Mouse (Mus musculus): ENCODE data around the gene Aqr.

The Aqr gene

GRCm38 (mm10) chr2:114145315-114145801, 41.5 kb downstream of the Aqr start:
- in situ Hi-C loops (cut with MboI; ENCODE audit: low pct_unique_long_range_greater_than_20kb in 1 of 2, low sequenced_read_pairs in 2 of 2, unreplicated experiment in 1 of 2): no loop called here

GRCm38 (mm10) chr2:114144915-114145314, 41.9 kb downstream of the Aqr start:
- in situ Hi-C loops (cut with MboI; ENCODE audit: low pct_unique_long_range_greater_than_20kb in 1 of 2, low sequenced_read_pairs in 2 of 2, unreplicated experiment in 1 of 2): no loop called here

- in situ Hi-C loops (cut with MboI; ENCODE audit: low pct_unique_long_range_greater_than_20kb in 1 of 2, low sequenced_read_pairs in 2 of 2, unreplicated experiment in 1 of 2): no loop called here
Observed at GRCm38 (mm10) chr2:114143842-114144241, 43.0 kb downstream of the Aqr start.

DNA sequence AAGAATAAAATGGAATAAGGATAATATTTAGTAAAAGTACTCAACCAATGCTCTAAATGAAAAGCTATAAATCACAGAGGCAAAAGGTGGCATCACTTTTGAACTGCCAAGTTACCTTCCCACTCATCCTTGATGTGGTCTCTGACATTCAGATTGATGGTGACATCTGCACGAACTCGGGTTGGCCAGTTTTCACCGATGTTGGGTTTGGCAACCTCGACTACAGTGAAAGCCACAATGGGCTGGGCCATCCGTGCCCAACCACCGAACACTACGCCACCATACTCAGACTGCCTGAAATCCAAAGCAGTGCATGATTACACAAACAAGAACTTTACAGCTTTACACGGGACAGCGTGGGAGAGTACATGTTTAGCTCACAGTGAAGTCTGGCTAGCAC, 50.1 kb downstream of the Aqr start:
- in situ Hi-C loops (cut with MboI; ENCODE audit: low pct_unique_long_range_greater_than_20kb in 1 of 2, low sequenced_read_pairs in 2 of 2, unreplicated experiment in 1 of 2): no loop called here

DNA sequence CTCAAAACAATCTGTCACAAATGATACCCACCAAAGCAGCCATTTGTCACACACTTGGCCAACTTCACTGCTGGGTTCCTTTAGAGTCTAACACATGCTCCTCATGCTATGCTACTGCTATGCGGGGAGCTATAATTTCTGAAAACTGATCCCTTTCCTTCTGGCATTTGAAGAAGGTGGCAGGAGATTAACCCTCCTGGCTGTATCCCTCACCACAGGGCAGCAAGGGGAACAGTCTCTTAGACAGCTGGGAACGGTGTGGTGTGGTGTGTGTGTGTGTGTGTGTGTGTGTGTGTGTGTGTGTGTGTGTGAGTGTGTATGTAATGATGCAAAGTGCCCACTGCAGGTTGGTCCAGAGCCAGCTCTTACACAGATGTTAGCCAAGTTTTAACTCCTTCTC, 51.0 kb downstream of the Aqr start:
- in situ Hi-C loops (cut with MboI; ENCODE audit: low pct_unique_long_range_greater_than_20kb in 1 of 2, low sequenced_read_pairs in 2 of 2, unreplicated experiment in 1 of 2): no loop called here

DNA sequence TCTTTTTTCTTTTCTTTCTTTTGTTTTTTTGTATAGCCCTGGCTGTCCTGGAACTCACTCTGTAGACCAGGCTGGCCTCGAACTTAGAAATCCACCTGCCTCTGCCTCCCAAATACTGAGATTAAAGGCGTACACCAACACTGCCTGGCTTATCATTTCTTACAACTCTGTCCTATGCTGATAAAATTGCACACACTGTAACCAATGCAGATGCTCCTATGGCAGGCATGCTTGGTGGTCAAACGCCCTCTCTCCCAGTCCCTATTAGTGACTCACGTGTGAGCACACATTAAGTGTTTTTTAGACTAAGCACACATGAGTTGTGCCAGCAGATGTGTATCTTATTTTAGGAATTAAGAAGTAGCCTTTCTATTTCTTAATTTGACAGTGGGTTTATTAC, 53.5 kb downstream of the Aqr start:
- in situ Hi-C loops (cut with MboI; ENCODE audit: low pct_unique_long_range_greater_than_20kb in 1 of 2, low sequenced_read_pairs in 2 of 2, unreplicated experiment in 1 of 2): no loop called here

GRCm38 (mm10) chr2:114130657-114131056, 56.2 kb downstream of the Aqr start:
- in situ Hi-C loops (cut with MboI; ENCODE audit: low pct_unique_long_range_greater_than_20kb in 1 of 2, low sequenced_read_pairs in 2 of 2, unreplicated experiment in 1 of 2): no loop called here

DNA sequence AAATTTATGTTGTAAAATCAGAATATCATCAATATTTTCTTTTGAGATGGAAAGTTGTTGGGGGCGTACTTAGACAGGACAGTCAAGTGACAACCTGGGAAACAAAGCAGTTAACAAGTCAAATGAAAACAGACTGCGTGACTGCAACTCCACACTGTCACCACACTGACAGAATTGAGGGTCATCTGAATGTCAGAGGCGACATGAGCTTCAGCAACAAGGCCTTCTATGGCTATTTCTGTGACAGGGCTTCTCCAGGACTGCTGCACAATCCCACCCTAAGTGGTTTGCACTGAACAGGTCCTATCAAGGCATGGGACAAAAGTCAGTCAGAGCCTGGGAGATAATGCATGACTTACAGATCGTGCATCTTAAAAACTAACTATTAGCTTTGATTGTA, 63.5 kb downstream of the Aqr start:
- in situ Hi-C loops (cut with MboI; ENCODE audit: low pct_unique_long_range_greater_than_20kb in 1 of 2, low sequenced_read_pairs in 2 of 2, unreplicated experiment in 1 of 2): no loop called here

DNA sequence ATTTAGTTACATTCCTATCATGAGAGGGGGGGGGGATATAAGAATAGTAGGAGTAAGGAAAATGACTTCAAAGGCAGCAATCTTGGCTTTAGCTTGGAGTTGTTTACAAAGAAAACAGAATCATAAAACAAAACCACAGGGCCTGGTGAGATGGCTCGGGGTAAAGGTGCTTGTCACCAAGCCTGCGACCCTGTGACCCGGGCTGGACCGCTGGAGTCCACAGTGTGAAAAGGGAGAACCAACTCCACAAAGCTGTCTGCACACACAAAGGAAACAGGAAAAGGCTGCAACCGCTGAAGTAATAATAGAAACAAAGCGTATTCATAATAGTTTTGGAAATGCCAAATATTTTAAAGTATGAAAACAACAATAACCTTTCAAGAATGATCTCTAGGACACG, 67.4 kb downstream of the Aqr start:
- in situ Hi-C loops (cut with MboI; ENCODE audit: low pct_unique_long_range_greater_than_20kb in 1 of 2, low sequenced_read_pairs in 2 of 2, unreplicated experiment in 1 of 2): no loop called here

DNA sequence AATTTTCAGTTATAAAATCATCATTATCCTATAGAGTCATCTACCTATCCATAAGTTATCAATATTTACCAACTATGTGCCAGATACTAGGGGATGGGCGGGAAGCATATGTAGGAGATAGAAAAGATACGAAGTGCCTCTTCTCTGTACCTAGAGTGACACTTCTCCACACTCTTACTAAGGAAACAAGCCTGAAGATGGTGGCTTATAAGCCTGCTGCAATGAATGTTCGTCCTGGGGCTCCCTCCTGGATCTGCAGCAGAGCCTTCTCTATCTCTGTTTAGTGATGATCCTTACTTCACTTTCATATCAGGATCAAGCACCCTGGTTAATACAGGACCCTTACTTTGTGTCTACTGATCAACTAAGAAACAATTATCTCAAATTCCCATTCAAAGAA, 69.2 kb downstream of the Aqr start:
- in situ Hi-C loops (cut with MboI; ENCODE audit: low pct_unique_long_range_greater_than_20kb in 1 of 2, low sequenced_read_pairs in 2 of 2, unreplicated experiment in 1 of 2): no loop called here

- in situ Hi-C loops (cut with MboI; ENCODE audit: low pct_unique_long_range_greater_than_20kb in 1 of 2, low sequenced_read_pairs in 2 of 2, unreplicated experiment in 1 of 2): no loop called here
Observed at GRCm38 (mm10) chr2:114117235-114117634, 69.6 kb downstream of the Aqr start.

DNA sequence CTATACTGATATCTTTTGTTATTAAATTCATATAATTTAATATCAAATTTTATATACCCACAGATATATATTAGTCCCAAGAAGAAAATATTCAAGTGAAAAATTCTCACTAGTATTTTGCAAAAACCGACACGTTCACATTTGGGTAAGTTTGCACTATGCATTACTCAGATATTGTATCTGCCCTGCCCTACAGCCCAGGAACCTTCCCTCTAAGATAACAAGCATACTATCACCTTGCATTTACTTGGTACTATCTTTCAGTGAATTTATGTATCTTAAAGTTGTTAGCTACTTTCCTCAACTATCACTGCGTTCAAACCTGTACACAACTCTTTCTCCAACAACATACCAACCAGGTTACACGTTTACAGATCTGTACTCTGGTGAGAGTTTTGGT, 71.3 kb downstream of the Aqr start:
- in situ Hi-C loops (cut with MboI; ENCODE audit: low pct_unique_long_range_greater_than_20kb in 1 of 2, low sequenced_read_pairs in 2 of 2, unreplicated experiment in 1 of 2): no loop called here

DNA sequence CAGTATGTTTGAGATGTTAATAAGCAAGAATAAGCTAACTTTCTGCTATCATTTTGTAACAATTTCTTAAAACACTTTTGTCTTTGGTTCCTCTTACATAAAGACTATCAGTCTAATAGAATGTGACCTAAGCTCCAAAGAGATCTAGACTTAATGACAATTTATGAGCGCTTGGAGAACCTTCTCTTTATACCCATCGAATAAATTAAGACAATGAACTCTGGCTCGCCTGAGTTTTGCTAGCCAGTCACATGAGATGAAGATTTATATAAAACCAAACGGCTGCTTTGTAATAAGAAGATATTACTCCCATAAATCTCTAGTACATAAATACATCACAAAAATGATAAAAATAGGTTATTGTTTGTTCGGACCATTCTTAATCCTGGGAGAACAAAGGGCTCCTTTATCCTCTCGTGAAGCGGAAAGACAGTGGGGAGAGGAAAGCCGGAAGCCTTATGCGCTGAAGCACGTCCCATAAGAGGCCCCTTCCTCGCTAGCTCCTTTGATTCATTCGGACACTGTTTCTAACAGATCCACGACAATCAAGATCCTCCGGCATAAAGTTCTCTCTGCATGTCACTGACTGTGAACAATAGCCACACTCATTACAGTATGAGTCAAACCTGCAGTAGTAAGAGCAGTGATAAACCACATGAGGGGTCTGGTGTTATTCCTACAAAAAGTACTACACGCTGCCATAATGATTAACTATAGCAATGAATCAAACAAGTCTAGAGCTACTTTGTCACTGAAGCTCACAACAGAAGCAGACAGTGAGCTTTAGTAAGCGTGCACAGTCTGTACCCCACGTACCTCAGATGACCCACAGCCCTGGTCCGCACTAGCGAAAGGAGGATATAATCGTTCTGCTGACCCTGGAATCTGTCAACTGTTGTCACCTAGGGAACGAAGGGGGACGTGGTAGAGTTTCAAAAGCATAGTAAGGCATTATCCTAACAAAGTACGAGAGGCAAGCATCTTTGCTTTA, 79.2 kb downstream of the Aqr start:
- in situ Hi-C loops (cut with MboI; ENCODE audit: low pct_unique_long_range_greater_than_20kb in 1 of 2, low sequenced_read_pairs in 2 of 2, unreplicated experiment in 1 of 2): loop anchor here in 1 of 2 experiments (10.0 kb wide), 1 partner anchor 263 kb away; the partner anchor contains the start of gene Arhgap11a

DNA sequence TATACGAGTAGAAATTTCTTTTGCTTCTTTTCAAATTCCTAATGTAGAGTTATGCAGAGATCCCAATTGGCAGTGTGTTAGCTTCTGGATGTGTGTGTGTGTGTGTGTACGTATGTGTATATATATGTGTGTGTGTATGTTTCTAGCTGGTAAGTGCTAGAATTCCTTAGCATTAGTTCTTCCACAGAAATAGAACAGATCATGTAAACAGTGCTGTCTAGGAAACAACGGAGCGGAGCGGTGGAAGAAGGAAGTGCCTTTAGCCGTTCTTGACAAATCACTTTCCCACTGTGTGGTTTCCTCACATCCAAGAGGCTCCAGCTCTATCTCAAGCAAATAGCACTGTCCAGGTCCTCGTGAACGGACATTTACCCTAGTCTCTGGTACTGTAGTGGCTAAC, 80.4 kb downstream of the Aqr start:
- in situ Hi-C loops (cut with MboI; ENCODE audit: low pct_unique_long_range_greater_than_20kb in 1 of 2, low sequenced_read_pairs in 2 of 2, unreplicated experiment in 1 of 2): loop anchor here in 1 of 2 experiments (10.0 kb wide), 1 partner anchor 262 kb away; the partner anchor contains the start of gene Arhgap11a

GRCm38 (mm10) chr2:114102471-114102870, 84.4 kb downstream of the Aqr start:
- in situ Hi-C loops (cut with MboI; ENCODE audit: low pct_unique_long_range_greater_than_20kb in 1 of 2, low sequenced_read_pairs in 2 of 2, unreplicated experiment in 1 of 2): loop anchor here in 1 of 2 experiments (10.0 kb wide), 1 partner anchor 258 kb away; the partner anchor contains the start of gene Arhgap11a

GRCm38 (mm10) chr2:114100834-114101233, 86.0 kb downstream of the Aqr start:
- in situ Hi-C loops (cut with MboI; ENCODE audit: low pct_unique_long_range_greater_than_20kb in 1 of 2, low sequenced_read_pairs in 2 of 2, unreplicated experiment in 1 of 2): loop anchor here in 1 of 2 experiments (10.0 kb wide), 1 partner anchor 256 kb away; the partner anchor contains the start of gene Arhgap11a

DNA sequence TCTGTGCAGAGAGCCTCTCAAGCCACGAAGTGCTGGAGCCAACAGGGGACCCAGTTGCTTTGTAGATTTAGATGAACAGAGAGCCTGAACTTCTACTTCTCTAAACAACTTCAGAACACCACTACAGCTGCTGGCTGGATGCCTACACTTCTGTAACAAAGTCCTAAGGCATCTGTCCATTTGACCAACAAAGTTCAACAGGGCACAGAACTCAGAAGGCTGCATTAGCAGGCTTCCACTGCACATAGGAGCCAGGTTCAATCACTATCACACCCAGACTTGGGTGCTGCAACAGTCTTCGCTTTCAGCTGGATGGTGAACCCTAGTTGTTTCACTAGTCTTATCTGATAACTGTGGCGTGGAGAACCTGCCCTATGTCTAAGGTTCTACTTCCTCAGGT, 87.0 kb downstream of the Aqr start:
- in situ Hi-C loops (cut with MboI; ENCODE audit: low pct_unique_long_range_greater_than_20kb in 1 of 2, low sequenced_read_pairs in 2 of 2, unreplicated experiment in 1 of 2): loop anchor here in 1 of 2 experiments (10.0 kb wide), 1 partner anchor 255 kb away; the partner anchor contains the start of gene Arhgap11a

GRCm38 (mm10) chr2:114099109-114099508, 87.7 kb downstream of the Aqr start:
- in situ Hi-C loops (cut with MboI; ENCODE audit: low pct_unique_long_range_greater_than_20kb in 1 of 2, low sequenced_read_pairs in 2 of 2, unreplicated experiment in 1 of 2): no loop called here

DNA sequence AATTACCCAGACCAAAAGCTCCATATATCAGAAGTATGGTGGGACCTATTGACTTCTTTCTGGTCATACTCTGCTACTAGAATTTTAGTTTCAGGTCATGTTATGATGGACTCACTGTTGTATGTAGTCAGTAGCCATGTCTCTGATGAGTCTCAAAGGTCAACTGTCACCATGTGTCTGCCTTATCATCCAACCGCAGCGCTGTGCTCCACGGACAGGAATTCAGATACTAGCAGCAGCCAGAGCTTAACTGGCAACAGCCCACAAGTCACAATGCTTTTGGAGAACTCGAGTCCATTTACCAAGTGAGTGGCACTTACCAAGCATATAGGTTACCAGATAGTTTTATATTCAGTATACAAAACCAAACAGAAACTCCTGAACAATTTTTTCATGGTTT, 89.2 kb downstream of the Aqr start:
- in situ Hi-C loops (cut with MboI; ENCODE audit: low pct_unique_long_range_greater_than_20kb in 1 of 2, low sequenced_read_pairs in 2 of 2, unreplicated experiment in 1 of 2): no loop called here

GRCm38 (mm10) chr2:114096570-114096969, 90.3 kb downstream of the Aqr start:
- in situ Hi-C loops (cut with MboI; ENCODE audit: low pct_unique_long_range_greater_than_20kb in 1 of 2, low sequenced_read_pairs in 2 of 2, unreplicated experiment in 1 of 2): no loop called here

Data from mouse embryonic stem cell (cell line).